Mouse (Mus musculus) brown adipose tissue, adult 24 weeks (tissue): Measurements from ENCODE around the gene Prcc. TPM values are rescaled to one million over a fixed set of nuclear protein-coding genes. Genes with fewer than 3 reads are reported as not detected.

Experiments used
- polyA plus RNA-seq: library from polyadenylated mRNA; stranded (reverse); fragments of >200 nt; gene quantifications from 2 replicates; pipeline ENCODE4 v1.2.4, GENCODE M21; 2012; ENCODE audit not compliant: missing spikeins, insufficient read depth, insufficient read length

The Prcc gene
- polyA plus RNA-seq, 1 experiment = 25.6 TPM

Other genes with a start within 250 kb of the Prcc start
- 0.38 TPM in 1 of 2 replicates, not detected in the other for gene Lrrc71, start 137.0 kb downstream of the Prcc start, polyA plus RNA-seq
- gene Ntrk1, start 90.4 kb downstream of the Prcc start, polyA plus RNA-seq = not detected in 2 replicates
- gene Insrr, start 88.7 kb downstream of the Prcc start, polyA plus RNA-seq = not detected in 2 replicates
- 2.7 and 4.0 TPM in 2 replicates for gene Pear1, start 61.3 kb downstream of the Prcc start, polyA plus RNA-seq
- not detected in 2 replicates for gene Sh2d2a, start 38.9 kb downstream of the Prcc start, polyA plus RNA-seq
- 178 and 215 TPM in 2 replicates for gene Hdgf, start 20.7 kb upstream of the Prcc start, polyA plus RNA-seq
- 158 and 172 TPM in 2 replicates for gene Mrpl24, start 33.9 kb upstream of the Prcc start, polyA plus RNA-seq
- 6.7 and 7.9 TPM in 2 replicates for gene Isg20l2, start 44.7 kb upstream of the Prcc start, polyA plus RNA-seq
- 4.5 and 6.7 TPM in 2 replicates for gene Rrnad1, start 45.1 kb upstream of the Prcc start, polyA plus RNA-seq
- not detected in 2 replicates for gene Crabp2, start 63.1 kb upstream of the Prcc start, polyA plus RNA-seq
- 7.6 and 8.4 TPM in 2 replicates for gene Nes, start 85.5 kb upstream of the Prcc start, polyA plus RNA-seq
- not detected in 2 replicates for gene Bcan, start 114.6 kb upstream of the Prcc start, polyA plus RNA-seq
- not detected in 2 replicates for gene Hapln2, start 142.0 kb upstream of the Prcc start, polyA plus RNA-seq
- gene Gpatch4, start 157.5 kb upstream of the Prcc start, polyA plus RNA-seq = 11.0 and 13.9 TPM in 2 replicates
- gene Naxe, start 172.9 kb upstream of the Prcc start, polyA plus RNA-seq = 152 and 153 TPM in 2 replicates
- not detected in 2 replicates for gene Ttc24, start 192.7 kb upstream of the Prcc start, polyA plus RNA-seq
- gene Iqgap3, start 196.4 kb upstream of the Prcc start, polyA plus RNA-seq = 1.1 TPM in 1 of 2 replicates, not detected in the other